Mouse (Mus musculus) frontal cortex, postnatal 25 days (tissue): Measurements from ENCODE around the gene Slc22a26.
"Not testable (repeated sequence)": the region's sequence is repeated elsewhere in the genome, so short reads cannot be mapped to it uniquely, and the experiment has no call there.

Experiments
- DNase-seq, 2 experiments: peaks; one replicate each; pipeline ENCODE4 v3.0.0; 2022; ENCODE audit warnings: low spot score in 2 of 2

The Slc22a26 gene

DNA sequence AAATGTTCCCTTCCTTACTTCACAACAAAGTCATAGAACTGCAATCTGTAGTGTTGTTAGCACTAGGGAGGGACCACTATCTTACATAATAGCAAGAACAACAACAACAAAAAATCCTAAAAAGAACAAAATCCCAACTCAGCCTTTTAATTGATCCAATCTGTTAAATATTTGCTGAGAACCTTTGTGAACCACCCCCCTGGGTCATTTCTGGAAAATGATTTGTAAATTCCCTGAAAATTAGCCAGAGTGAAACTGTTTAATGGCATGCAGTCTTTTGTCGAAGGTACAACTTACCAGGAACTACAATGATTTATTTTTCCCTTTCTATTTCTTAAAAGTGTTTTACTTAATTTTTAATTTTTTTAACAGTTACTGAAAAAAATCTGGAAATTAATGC lies at the start of gene Slc22a26:
Gene Slc22a26 (minus strand): TSS at position 97 of the 400 bp plus-strand sequence.
- no peak for DNase-seq

DNA sequence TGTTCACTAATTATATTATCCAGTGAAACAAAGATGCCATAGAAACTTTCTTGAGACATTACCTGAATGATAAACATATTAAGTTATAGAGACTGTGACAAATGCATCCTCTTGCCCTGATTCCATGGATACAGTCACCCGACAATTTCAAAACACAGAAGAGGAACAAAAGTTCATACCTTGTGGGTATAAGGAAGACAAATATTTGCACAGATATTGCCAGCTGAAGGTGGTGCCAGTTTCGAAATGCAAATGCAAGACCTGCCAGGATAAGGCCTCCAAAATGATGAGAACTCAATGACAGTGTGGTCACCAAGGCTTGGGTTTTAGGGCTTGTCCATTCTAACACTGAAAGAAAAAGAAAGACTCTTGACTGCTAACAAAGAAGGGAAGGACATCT lies 27.4 kb upstream of the Slc22a26 start:
- no peak for DNase-seq

DNA sequence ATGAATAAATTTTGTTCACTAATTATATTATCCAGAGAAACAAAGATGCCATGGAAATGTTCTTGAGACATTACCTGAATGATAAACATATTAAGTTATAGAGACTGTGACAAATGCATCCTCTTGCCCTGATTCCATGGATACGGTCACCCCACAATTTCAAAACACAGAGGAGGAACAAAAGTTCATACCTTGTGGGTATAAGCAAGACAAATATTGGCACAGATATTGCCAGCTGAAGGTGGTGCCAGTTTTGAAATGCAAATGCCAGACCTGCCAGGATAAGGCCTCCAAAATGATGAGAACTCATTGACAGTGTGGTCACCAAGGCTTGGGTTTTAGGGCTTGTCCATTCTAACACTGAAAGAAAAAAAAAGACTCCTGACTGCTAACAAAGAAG lies 11.9 kb downstream of the Slc22a26 start:
- DNase-seq = no peak

DNA sequence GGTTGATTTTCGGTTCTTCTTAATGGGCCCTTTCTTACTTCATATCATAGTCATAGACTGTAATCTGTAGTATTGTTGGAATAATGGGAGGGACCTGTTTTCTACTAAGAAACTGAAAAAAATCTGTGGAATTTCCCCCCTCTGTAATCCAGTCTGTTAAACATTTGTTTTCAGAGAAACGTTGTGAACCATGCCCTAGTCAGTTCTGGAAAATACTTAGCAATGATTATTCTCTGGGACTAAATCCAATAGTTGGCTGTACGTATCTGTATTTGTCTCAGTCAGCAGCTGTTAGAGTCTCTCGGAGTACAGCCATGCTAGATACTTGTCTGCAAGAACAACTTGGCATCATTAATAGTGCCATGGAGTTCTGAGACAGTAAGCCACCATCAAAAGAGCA lies 27.2 kb downstream of the Slc22a26 start:
- no peak for DNase-seq

DNA sequence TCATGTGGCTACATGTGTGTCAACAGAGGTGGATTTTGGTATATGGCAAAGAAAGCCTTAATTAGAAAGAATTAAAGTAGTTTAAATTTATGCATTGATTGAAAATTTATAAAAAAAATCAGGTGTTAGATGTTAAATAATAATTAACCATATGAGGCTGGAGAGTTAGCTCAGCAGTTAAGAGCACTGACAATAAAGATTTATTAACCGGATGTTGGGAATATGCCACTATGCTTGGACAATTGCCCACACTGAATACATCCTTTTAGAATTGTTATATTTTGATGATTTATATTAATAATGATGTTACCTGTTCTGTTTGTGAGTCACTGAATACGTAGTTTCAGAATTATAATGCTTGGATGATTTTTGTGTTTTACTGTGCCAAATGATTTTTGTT lies 36.3 kb downstream of the Slc22a26 start:
- no peak for DNase-seq

DNA sequence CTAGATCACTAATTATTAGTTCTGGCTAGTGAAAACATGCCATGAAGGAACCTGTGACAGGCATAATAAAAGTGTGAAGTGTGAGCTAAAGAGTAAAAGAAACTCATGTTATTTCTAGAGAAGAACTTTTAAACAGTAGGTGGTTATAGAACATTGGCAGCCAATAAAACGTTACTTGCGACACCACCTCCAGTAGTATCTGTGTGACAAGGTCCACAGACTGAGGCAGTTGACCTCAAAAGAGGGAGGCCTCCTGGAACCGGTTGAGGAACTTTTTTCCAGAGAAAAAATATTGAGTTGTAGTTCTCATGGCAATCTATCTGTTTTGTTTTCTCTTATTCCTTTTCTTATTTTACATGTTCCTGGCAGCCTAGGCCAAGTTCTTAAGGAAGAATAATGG lies 36.9 kb downstream of the Slc22a26 start:
- DNase-seq = no peak

DNA sequence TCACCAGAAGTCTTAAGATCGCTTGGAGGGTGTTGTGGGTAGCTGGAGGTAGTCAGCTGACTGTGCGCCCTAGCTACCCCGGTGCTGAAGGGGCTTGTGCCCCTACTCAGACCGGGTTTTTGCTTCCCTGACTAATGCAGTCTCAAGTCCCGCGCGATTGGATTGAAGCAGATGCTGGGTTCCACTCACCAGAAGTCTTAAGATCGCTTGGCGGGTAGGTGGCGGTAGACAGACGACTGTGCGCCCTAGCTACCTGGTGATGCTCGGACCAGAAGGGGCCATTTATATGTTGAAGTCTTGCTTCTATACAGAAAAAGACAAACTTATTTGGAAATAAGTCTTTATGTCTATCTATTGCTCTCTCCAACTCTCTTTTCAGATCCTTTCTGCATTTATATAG lies 49.1 kb downstream of the Slc22a26 start:
- DNase-seq = not testable (repeated sequence)
